Mouse (Mus musculus) heart, embryonic 12.5 days (tissue): ENCODE results near the gene Ppm1h. TPM values are rescaled to one million over a fixed set of nuclear protein-coding genes. Genes with fewer than 3 reads are reported as not detected.

Experiments
- ATAC-seq: fragments of 200-750 bp; cut with Nextera tagmentation; 2 replicates; pipeline ENCODE4 v1.8.0; 2017; ENCODE audit warnings: moderate TSS enrichment, moderate library complexity; ENCODE audit not compliant: insufficient number of reproducible peaks, low FRiP score
- H3K27ac ChIP-seq: fragments of 300-500 bp; sonication (generic); 2 replicates; pipeline ENCODE4 v1.5.1; 2016; ENCODE audit warnings: mild to moderate bottlenecking, moderate library complexity; ENCODE audit not compliant: poor library complexity, severe bottlenecking
- H3K27me3 ChIP-seq: fragments of 300-500 bp; sonication (generic); replicated peaks from 2 replicates; pipeline ENCODE4 v1.6.1; 2016; ENCODE audit warnings: mild to moderate bottlenecking, moderate library complexity
- H3K36me3 ChIP-seq: fragments of 300-500 bp; sonication (generic); 2 replicates; pipeline ENCODE4 v1.6.1; 2016; ENCODE audit warnings: mild to moderate bottlenecking, moderate library complexity
- H3K4me1 ChIP-seq: fragments of 300-500 bp; sonication (generic); replicated peaks from 2 replicates; pipeline ENCODE4 v1.6.1; 2016; ENCODE audit warnings: mild to moderate bottlenecking
- H3K4me2 ChIP-seq: fragments of 300-500 bp; sonication (generic); 2 replicates; pipeline ENCODE4 v1.6.1; 2016; ENCODE audit warnings: mild to moderate bottlenecking, moderate library complexity
- H3K4me3 ChIP-seq: fragments of 300-500 bp; sonication (generic); 2 replicates; pipeline ENCODE4 v1.5.1; 2016; ENCODE audit warnings: mild to moderate bottlenecking
- H3K9ac ChIP-seq: fragments of 300-500 bp; sonication (generic); 2 replicates; pipeline ENCODE4 v1.6.1; 2016; ENCODE audit warnings: mild to moderate bottlenecking, moderate library complexity
- H3K9me3 ChIP-seq: fragments of 300-500 bp; sonication (generic); replicated peaks from 2 replicates; pipeline ENCODE4 v1.6.1; 2016; ENCODE audit warnings: mild to moderate bottlenecking, moderate library complexity
- WGBS: fragments of 180-500 bp; shearing (Covaris S2); methylation state at CpG from one replicate; pipeline ENCODE4 v1.1.7; 2016; 5-methylcytosine and 5-hydroxymethylcytosine counted together
- polyA plus RNA-seq: library from polyadenylated mRNA; unstranded; fragments of >200 nt; fragmentation: Nextera tagmentation; extraction: Ambion mirVana; gene quantifications from 2 replicates; pipeline ENCODE4 v1.2.1, GENCODE M21; 2016

Ppm1h gene
- polyA plus RNA-seq, 1 experiment from 2014 or later = 4.2 TPM

DNA sequence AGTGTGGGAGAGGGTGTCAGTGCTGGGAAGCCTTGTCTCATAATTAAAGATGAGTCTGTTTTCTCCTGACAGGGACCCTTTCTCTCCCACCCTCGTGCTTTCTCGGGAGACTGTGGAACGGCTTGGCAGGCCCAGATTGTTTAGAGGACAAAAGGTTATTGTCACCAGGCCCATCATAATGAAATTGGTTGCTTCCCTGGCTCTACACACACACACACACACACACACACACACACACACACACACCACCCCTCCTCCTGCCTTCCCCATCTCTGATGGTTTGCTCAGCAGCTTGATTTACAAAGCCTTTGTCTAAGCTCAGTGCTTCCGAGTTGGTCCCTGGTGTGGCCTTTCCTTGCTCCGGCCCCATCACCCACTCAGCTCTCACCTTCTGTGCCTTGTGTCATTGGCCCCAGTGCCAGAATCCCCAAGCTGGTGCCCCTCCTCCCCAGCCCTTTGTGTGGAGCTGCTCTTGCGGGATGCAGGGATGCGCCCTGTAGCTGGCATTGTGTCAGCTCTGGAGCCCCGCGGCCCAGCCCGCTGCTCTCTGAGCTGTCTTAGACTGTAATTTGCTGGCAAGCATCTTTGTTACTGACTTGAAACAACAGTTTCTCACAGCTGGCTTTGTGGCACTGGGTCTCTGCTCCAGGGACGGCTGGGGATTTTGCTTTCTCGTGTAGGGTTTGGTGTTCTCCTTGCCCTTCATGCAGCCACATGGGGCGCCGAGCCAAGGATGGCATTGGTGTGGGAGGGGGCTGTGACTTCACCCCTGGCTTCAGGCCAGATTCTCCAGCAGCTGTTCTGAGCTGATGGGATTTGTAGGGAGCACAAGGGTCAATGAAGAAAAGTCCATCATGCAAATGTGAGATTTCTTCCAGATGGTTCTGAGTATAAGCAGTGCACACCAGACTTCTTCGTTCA lies 205.5 kb downstream of the Ppm1h start:
- Histone ChIP-seq H3K9me3 (no peaks in the 10 kb centered on the region), H3K4me1 (peaks cover 36% of the 10 kb centered on the region), H3K9ac (peak overlapping the region; percentile 47; the same call in 1 of the 2 replicates), H3K4me2 (peak overlapping the region; percentile 38), H3K27me3 (no peaks in the 10 kb centered on the region), H3K36me3 (no peaks in the 10 kb centered on the region), H3K27ac (peak overlapping the region; percentile 65), H3K4me3 (no peak overlapping the region)
- ATAC-seq = peak; percentile 37; the same call in 1 of the 2 replicates
- 28% methylated on average over 15 of the region's 15 CpGs for WGBS

DNA sequence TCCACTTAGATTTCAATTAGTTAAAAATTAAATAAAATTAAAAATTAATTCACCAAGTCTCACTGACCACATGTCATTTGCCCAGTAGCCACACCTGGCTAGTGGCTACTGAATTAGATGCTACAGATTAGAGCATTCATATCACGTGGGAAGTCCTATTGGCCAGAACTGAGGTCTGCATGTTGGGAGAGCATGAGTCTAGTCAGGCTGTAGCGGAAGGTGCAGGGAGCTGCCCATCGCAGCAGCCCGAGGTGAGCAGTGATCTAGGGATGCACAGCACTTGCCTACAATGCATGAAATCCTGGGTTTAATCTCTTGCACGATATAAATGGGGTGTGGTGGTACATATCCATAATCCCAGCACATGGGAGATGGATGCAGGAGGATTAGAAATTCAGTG lies 206.7 kb downstream of the Ppm1h start:
- no peak overlapping the region for H3K27ac ChIP-seq
- no peaks in the 10 kb centered on the region for H3K27me3 ChIP-seq
- WGBS = 93% methylated on average over 5 of the region's 5 CpGs
- peaks cover 44% of the 10 kb centered on the region for H3K4me1 ChIP-seq
- no peak overlapping the region for H3K4me2 ChIP-seq
- no peak for ATAC-seq
- no peaks in the 10 kb centered on the region for H3K9me3 ChIP-seq
- no peaks in the 10 kb centered on the region for H3K36me3 ChIP-seq
- no peak overlapping the region for H3K9ac ChIP-seq
- no peak overlapping the region for H3K4me3 ChIP-seq

DNA sequence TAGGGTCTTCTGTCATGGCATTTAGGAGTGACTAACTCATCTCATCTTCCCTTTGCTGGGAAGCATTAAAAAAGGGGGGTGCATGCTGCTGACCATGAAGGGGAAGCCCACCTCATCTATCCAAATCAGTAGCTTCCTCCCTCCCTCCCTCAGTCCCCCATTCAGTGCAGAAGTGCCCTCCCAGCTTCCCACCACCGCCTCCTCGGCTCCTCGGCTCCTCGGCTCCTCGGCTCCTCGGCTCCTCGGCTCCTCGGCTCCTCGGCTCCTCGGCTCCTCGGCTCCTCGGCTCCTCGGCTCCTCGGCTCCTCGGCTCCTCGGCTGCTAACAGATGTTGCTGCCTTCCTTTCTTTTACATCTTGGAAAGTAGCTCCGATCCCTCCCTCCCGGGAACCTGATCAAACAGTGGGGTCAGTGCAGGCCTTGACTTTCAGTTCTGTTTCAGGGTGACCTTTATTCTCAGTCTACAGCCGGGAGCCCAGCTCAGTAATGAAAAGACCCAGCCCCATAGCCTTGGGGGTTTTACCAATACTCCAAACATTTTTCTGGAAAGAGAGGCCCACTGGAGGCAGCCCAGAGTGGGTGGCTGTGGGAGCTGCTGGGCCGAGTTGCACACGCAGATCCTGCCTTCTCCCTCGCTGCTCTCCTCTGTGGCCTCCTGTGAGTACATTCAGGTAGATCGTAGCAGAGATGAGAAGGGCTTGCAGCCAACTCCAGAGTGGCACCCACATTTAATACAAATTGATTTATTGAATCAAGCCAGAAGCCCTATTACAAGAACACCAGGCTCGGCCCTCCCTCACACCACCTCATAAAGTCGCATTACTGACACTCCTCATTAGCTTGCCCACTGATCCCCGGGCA lies 207.7 kb downstream of the Ppm1h start:
- no peaks in the 10 kb centered on the region for H3K9me3 ChIP-seq
- H3K27ac ChIP-seq = peak overlapping the region; percentile 71; the same call in 1 of the 2 replicates
- no peak for ATAC-seq
- peak overlapping the region; percentile 63 for H3K4me2 ChIP-seq
- no peaks in the 10 kb centered on the region for H3K36me3 ChIP-seq
- peaks cover 48% of the 10 kb centered on the region for H3K4me1 ChIP-seq
- no peaks in the 10 kb centered on the region for H3K27me3 ChIP-seq
- WGBS = 15% methylated on average over 26 of the region's 26 CpGs
- peak overlapping the region; percentile 14; the same call in 1 of the 2 replicates for H3K4me3 ChIP-seq
- H3K9ac ChIP-seq = peak overlapping the region; percentile 74

DNA sequence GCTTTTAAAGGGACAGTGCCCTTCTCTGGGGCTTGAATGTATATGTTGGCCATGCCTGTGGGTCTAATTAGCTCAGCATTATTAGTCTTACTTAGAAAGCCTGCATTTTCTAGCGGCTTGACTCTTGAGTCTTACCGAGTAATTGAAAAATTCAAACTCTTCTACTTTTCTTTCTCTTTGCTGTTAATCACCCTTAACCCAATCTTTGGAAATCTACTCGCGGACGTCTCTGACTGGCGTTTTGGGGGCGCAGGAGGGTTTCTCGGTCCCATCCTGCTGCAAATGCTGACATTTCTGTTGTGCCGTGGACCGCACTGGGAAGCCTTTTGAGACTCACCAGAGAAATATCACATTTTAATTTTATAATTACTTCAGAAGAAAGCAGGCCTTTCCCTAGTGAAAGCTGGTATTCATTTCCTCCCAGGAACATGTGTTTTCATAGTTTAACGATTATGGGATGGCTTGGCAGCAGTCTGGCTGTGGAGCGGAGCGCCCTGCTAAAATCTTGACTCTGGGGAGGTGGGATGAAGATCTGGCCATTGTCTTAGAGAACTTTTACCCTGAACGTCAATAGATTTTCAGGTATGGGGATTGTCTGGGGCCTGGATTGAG lies 208.5 kb downstream of the Ppm1h start:
- H3K4me1 ChIP-seq = peaks cover 53% of the 10 kb centered on the region

DNA sequence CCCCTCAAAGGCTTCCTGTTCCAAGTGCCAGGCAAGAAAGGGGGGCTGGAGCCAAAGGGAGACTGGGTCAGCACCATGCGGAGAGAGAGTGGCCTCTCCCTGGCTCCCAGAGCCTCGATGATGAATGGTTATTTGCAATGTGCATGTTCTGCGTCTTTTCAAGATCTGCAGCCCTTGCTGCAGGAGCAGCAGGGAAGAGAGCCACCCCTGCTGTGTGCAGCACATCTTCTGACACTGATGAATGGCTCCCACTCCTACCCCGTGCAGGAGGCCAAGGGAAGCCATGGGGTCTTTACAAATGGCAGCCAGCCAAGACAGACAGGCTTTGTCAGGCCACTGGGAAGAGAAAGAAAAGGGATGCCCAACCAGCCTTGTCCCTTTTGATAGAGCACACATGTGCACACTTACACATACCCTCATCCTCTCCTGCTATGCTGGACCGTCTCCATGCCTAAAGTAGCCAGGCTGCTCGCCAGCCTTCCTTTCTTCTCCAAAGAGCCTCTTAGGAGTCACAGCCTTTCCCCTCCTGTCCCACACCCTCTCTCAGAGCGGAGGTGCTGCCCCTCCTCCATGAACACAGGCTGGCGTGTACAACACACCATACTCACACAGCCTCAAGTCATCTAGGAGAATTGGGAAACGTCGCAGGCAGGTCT lies 209.1 kb downstream of the Ppm1h start:
- peak overlapping the region; percentile 22; the same call in 1 of the 2 replicates for H3K27ac ChIP-seq
- no peak overlapping the region for H3K4me3 ChIP-seq
- H3K4me1 ChIP-seq = peaks cover 53% of the 10 kb centered on the region
- H3K27me3 ChIP-seq = no peaks in the 10 kb centered on the region
- no peaks in the 10 kb centered on the region for H3K36me3 ChIP-seq
- 0 out of 2 replicates have a peak, but pooled peaks have one; percentile 10 for ATAC-seq
- no peak overlapping the region for H3K4me2 ChIP-seq
- no peaks in the 10 kb centered on the region for H3K9me3 ChIP-seq
- WGBS = 50% methylated on average over 10 of the region's 10 CpGs
- 0 out of 2 replicates have a peak overlapping the region, but pooled peaks have one; percentile 20 for H3K9ac ChIP-seq

More for the DNA sequence above, 208.5 kb downstream of the Ppm1h start:
- H3K36me3 ChIP-seq = no peaks in the 10 kb centered on the region
- no peak for ATAC-seq
- 69% methylated on average over 14 of the region's 14 CpGs for WGBS
- no peak overlapping the region for H3K4me3 ChIP-seq
- peak overlapping the region; percentile 74; the same call in 1 of the 2 replicates for H3K9ac ChIP-seq
- no peaks in the 10 kb centered on the region for H3K27me3 ChIP-seq
- H3K9me3 ChIP-seq = no peaks in the 10 kb centered on the region
- H3K27ac ChIP-seq = peak overlapping the region; percentile 71; the same call in 1 of the 2 replicates
- peak overlapping the region; percentile 63 for H3K4me2 ChIP-seq

DNA sequence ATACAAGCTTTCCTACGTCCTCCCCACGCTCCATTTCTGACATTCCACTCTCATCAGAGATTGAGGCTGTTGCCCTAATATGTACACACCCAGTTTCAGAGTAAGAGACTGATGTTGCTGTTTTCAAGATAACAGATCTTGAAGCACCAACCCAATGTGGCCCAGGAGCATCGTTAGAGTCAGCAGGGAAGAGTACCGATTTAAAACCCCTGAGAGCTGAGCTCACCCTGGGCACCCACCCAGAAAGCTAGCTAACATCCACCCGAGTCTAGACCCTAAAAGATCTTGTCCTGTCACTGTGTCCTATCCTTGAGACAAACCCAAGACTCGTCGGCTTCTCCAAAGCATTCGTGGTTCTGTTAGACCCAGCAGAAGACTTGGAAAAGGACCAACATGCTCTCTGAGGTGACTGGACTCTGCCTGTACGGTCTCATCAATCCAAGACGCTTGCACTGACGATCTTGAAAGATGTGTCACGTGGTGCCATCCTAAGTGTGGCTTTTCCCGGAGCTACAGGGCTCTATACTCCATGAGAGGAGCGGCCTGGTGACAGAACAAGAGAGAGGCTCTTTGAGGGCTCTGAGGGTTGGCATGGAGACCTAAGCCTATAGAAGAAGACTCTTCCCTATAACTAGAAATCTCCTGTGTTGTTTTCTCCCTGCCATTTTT lies 212.3 kb downstream of the Ppm1h start:
- Histone ChIP-seq H3K4me3 (no peak overlapping the region), H3K9ac (no peak overlapping the region), H3K36me3 (no peaks in the 10 kb centered on the region), H3K9me3 (no peaks in the 10 kb centered on the region), H3K27me3 (no peaks in the 10 kb centered on the region), H3K4me1 (peaks cover 56% of the 10 kb centered on the region), H3K4me2 (no peak overlapping the region), H3K27ac (no peak overlapping the region)
- 74% methylated on average over 14 of the region's 14 CpGs for WGBS
- no peak for ATAC-seq

DNA sequence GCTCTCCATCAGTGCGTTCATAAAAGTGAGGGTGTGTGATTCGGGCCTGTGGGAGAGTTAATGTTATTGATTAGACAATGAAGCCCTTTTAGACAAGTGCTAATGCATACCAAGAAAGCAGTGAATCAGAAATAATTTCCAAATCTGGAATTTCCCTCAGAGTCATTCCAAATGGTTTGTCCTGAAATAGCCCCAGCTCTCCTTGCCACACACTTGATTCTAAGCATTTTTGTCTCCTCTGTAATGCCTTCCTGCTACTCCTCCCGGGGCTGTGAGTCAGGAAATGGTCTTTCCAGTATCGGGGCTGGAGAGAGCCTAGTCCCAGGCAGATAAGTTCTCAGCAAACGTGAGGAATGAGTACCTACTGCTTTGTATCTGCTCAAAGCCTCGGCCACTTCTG lies 212.9 kb downstream of the Ppm1h start:
- Histone ChIP-seq H3K27ac (no peak overlapping the region), H3K4me3 (no peak overlapping the region), H3K4me1 (peaks cover 55% of the 10 kb centered on the region), H3K4me2 (no peak overlapping the region), H3K36me3 (no peaks in the 10 kb centered on the region), H3K9me3 (no peaks in the 10 kb centered on the region), H3K27me3 (no peaks in the 10 kb centered on the region), H3K9ac (no peak overlapping the region)
- no peak for ATAC-seq
- 42% methylated on average over 6 of the region's 6 CpGs for WGBS

DNA sequence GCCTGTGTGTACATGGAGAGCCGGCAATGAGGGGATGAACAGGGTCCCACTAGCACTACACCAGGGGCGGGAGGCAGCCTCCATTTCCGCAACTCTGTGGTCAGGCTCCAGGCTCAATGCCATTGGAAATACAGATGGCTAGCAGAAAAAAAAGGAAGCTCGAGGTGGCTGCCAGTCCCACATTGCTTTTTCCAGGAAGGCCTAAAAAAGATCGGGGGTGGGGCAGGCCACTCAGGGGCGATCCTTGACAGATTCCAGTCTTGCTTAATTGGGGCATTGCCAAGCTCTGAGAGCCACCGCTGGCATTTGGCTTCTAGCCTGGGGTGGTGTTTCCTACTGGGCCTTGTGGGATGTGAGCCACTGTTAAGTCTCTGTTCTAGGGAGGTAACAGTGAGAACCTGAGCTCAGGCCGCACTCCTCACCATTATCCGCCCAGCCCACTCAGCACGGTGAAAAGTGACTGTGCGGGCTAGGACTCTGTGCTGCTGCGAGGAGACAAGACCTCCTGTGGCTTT lies 216.1 kb downstream of the Ppm1h start:
- Histone ChIP-seq H3K4me3 (no peak overlapping the region), H3K36me3 (no peaks in the 10 kb centered on the region), H3K4me1 (peaks cover 40% of the 10 kb centered on the region), H3K27me3 (no peaks in the 10 kb centered on the region), H3K4me2 (no peak overlapping the region), H3K27ac (peak overlapping the region; percentile 78), H3K9ac (no peak overlapping the region), H3K9me3 (no peaks in the 10 kb centered on the region)
- 41% methylated on average over 12 of the region's 12 CpGs for WGBS
- peak; percentile 79 for ATAC-seq

DNA sequence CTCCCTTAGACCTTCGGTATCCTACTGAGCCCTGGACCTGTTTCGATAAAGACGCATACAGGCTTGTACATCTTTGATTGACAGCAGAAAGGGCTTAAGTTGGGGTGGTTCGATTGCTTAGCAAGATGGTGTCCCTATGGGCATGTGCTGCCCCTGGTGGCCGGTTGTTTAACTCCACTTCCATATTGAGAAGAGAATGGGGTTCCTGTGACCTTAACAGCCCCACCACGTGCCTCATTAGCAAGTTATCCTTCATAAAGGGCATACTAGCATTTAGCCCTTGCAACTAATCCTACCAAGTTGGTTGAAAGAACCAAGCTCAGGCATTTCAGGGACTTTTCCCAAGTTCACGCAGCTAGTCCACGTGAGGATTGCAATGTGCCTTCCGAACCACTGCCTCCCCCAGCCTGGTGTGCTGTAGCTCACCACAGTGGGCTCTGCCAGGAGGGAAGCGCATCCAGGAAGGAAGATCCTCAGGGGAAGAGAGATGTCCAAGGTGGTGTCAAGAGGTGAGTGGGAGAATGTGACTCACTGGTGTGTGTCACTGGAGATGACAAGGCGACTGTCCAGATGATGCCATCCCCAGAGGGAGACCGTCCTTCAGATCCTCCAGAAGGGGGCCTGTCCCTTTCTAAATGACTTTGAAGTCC lies 216.7 kb downstream of the Ppm1h start:
- 70% methylated on average over 12 of the region's 12 CpGs for whole genome bisulfite sequencing
- Histone ChIP-seq H3K36me3 (no peaks in the 10 kb centered on the region), H3K9me3 (no peaks in the 10 kb centered on the region), H3K27ac (peak overlapping the region; percentile 78), H3K9ac (no peak overlapping the region), H3K4me2 (no peak overlapping the region), H3K4me1 (peaks cover 34% of the 10 kb centered on the region), H3K27me3 (no peaks in the 10 kb centered on the region), H3K4me3 (no peak overlapping the region)
- peak; percentile 19 for ATAC-seq
